Comparison of ENCODE assay signal across 14 mouse cellular contexts in the genomic region with DNA sequence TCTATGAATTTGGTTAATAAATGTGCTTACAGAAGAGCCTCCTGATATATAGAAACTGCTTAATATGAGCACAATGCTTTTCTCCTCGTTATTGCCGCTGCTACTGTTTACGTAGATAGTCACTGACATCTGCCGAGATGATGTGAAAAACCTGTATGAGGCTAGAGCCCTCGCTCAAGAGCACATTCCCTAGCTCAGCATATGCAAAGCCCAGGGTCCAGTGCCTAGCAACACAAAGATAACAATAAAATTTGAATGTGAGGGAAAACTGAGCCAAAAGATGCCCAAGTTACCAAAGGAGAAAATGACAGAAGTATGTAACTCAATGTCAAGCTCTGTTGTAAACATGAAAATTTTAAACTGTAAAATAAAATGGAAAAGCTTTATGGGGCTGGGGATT. TPM values are rescaled to one million over a fixed set of nuclear protein-coding genes. Genes with fewer than 3 reads are reported as not detected.
DNase-seq lines count a peak whose midpoint lies in the region; ATAC-seq and TF ChIP-seq lines count a peak whose summit lies in the region.
"Had no signal": no experiment of that assay in that cellular context is flagged by ENCODE, and none has a peak within 500 bp of the region (broad histone marks: within the 10 kb centered on the region; RNA-seq: fewer than 3 reads in every experiment).

No protein-coding gene starts in this region.

- no peak for TF ChIP-seq POLR2A in cerebellum, adult 2 months (IDR thresholded peaks at IDR 0.05; ENCODE audit: borderline replicate concordance, insufficient read depth, low read length)

- no peaks in the 10 kb centered on the region for H3K9me3 ChIP-seq in heart, postnatal 0 days (replicated peaks; ENCODE audit: control insufficient read depth, low read length)
- H3K9me3 ChIP-seq in midbrain, embryonic 14.5 days (ENCODE audit: control insufficient read depth, low read length) = no peaks in the 10 kb centered on the region
- H3K9me3 ChIP-seq in kidney, embryonic 14.5 days (ENCODE audit: control insufficient read depth, low read length) = no peaks in the 10 kb centered on the region
- H3K9me3 ChIP-seq: limb, embryonic 10.5 days had no signal

- H3K36me3 ChIP-seq in heart, postnatal 0 days (replicated peaks; ENCODE audit: control insufficient read depth, insufficient read depth, low read length) = no peaks in the 10 kb centered on the region
- no peaks in the 10 kb centered on the region for H3K36me3 ChIP-seq in midbrain, embryonic 14.5 days (ENCODE audit: control insufficient read depth, insufficient read depth, low read length)
- H3K36me3 ChIP-seq in kidney, embryonic 14.5 days (ENCODE audit: control insufficient read depth, insufficient read depth, low read length) = no peaks in the 10 kb centered on the region
- H3K36me3 ChIP-seq: limb, embryonic 10.5 days had no signal

- TF ChIP-seq CTCF in cerebellum, adult 2 months (IDR thresholded peaks at IDR 0.05; ENCODE audit: borderline replicate concordance, insufficient read depth, low read depth, low read length) = no peak
- TF ChIP-seq CTCF in heart, postnatal 0 days (IDR thresholded peaks at IDR 0.05; ENCODE audit: low read depth) = no peak

- peaks cover 24% of the 10 kb centered on the region for H3K4me1 ChIP-seq in cerebellum, adult 2 months (ENCODE audit: control insufficient read depth, insufficient read depth, low read length)
- H3K4me1 ChIP-seq in heart, postnatal 0 days (ENCODE audit: control insufficient read depth, insufficient read depth) = peaks cover 37% of the 10 kb centered on the region
- peaks cover 39% of the 10 kb centered on the region for H3K4me1 ChIP-seq in midbrain, embryonic 14.5 days (ENCODE audit: control insufficient read depth, insufficient read depth, low read length)
- peaks cover 20% of the 10 kb centered on the region; the same call in 1 of the 2 replicates for H3K4me1 ChIP-seq in kidney, embryonic 14.5 days (ENCODE audit: control insufficient read depth, insufficient read depth, low read length)

- H3K4me2 ChIP-seq in heart, postnatal 0 days (ENCODE audit: low read depth, low read length) = peak overlapping the region; percentile 37
- peak overlapping the region; percentile 76 for H3K4me2 ChIP-seq in midbrain, embryonic 14.5 days (ENCODE audit: low read length)
- H3K4me2 ChIP-seq in kidney, embryonic 14.5 days (replicated peaks; ENCODE audit: low read depth, low read length) = no peak overlapping the region

- peak overlapping the region; percentile 18 for H3K9ac ChIP-seq in heart, postnatal 0 days (replicated peaks; ENCODE audit: low read depth, low read length)
- peak overlapping the region; percentile 34 for H3K9ac ChIP-seq in midbrain, embryonic 14.5 days (replicated peaks; ENCODE audit: low read length)
- no peak overlapping the region for H3K9ac ChIP-seq in kidney, embryonic 14.5 days (ENCODE audit: low read depth, low read length)
- H3K9ac ChIP-seq: liver, embryonic 14.5 days had no signal

- no peak for DNase-seq in cerebellum, adult 2 months
- DNase-seq in cerebellum, adult 9-10 months = no peak
- DNase-seq in heart, postnatal 0 days (ENCODE audit: low spot score) = no peak
- no peak for DNase-seq in heart, adult 18-20 months
- peak; percentile 64 for DNase-seq in A20 (ENCODE audit: low read depth, low spot score)
- no peak for DNase-seq in midbrain, embryonic 14.5 days
- DNase-seq in layer of hippocampus, postnatal 10 days (ENCODE audit: low spot score in 2 of 2) = no peak
- DNase-seq: adrenal gland, adult 2 months; heart, postnatal 4 days; kidney, adult 9 months; lung, postnatal 36 days had no signal

- H3K4me3 ChIP-seq in cerebellum, adult 2 months (replicated peaks; ENCODE audit: insufficient read depth, low read depth, low read length) = peak overlapping the region; percentile 27
- H3K4me3 ChIP-seq in heart, postnatal 0 days (ENCODE audit: low read depth, low read length) = no peak overlapping the region
- H3K4me3 ChIP-seq in midbrain, embryonic 14.5 days (replicated peaks; ENCODE audit: low read depth, low read length) = peak overlapping the region; percentile 10; the same call in 1 of the 2 replicates
- no peak overlapping the region for H3K4me3 ChIP-seq in kidney, embryonic 14.5 days (ENCODE audit: low read length)
- H3K4me3 ChIP-seq: limb, embryonic 10.5 days had no signal

- TF ChIP-seq EP300 in heart, postnatal 0 days (IDR thresholded peaks at IDR 0.05; ENCODE audit: low read depth) = no peak

- WGBS in cerebellum, adult 2 months = 7% methylated on average over 5 of the region's 5 CpGs
- WGBS in heart, postnatal 0 days = 35% methylated on average over 5 of the region's 5 CpGs
- 39% methylated on average over 5 of the region's 5 CpGs for WGBS in midbrain, embryonic 14.5 days
- WGBS in kidney, embryonic 14.5 days = 72% methylated on average over 5 of the region's 5 CpGs

- ATAC-seq in heart, postnatal 0 days (ENCODE audit: insufficient read depth, low read depth) = no peak
- ATAC-seq in midbrain, embryonic 14.5 days (ENCODE audit: low FRiP score, low TSS enrichment) = no peak
- ATAC-seq in kidney, embryonic 14.5 days (ENCODE audit: low FRiP score, low TSS enrichment) = no peak

- H3K27ac ChIP-seq in cerebellum, adult 2 months (ENCODE audit: insufficient read depth, low read length) = no peak overlapping the region
- H3K27ac ChIP-seq in heart, postnatal 0 days (ENCODE audit: low read depth) = no peak overlapping the region
- H3K27ac ChIP-seq in midbrain, embryonic 14.5 days (replicated peaks; ENCODE audit: low read depth, low read length) = no peak overlapping the region
- no peak overlapping the region for H3K27ac ChIP-seq in kidney, embryonic 14.5 days (ENCODE audit: low read depth, low read length)
- H3K27ac ChIP-seq: limb, embryonic 10.5 days; liver, embryonic 14.5 days had no signal

- no peaks in the 10 kb centered on the region for H3K27me3 ChIP-seq in cerebellum, adult 2 months (ENCODE audit: control insufficient read depth, insufficient read depth, low read length)
- no peaks in the 10 kb centered on the region for H3K27me3 ChIP-seq in heart, postnatal 0 days (ENCODE audit: control insufficient read depth, insufficient read depth, low read length)
- no peaks in the 10 kb centered on the region for H3K27me3 ChIP-seq in midbrain, embryonic 14.5 days (ENCODE audit: control insufficient read depth, insufficient read depth, low read length)
- H3K27me3 ChIP-seq in kidney, embryonic 14.5 days (ENCODE audit: control insufficient read depth, insufficient read depth, low read length) = no peaks in the 10 kb centered on the region

RNA-seq across cellular contexts. Expression of gene Kif1b, which starts 4.0 kb away (rescaled TPM):
- polyA plus RNA-seq in cerebellum, adult 2 months (2012; rRNA removed) = 254 and 264 TPM in 2 replicates
- total RNA-seq in heart, postnatal 0 days (2014; rRNA removed; ENCODE audit: low replicate concordance) = 62.9 and 63.3 TPM in 2 replicates
- 44.2 and 45.0 TPM in 2 replicates for polyA plus RNA-seq in heart, postnatal 0 days (2015; fragmentation: Nextera tagmentation; extraction: Ambion mirVana)
- total RNA-seq in heart, adult 18-20 months (2021) = 100 to 1,000 TPM; 154 to 180 TPM
- 152 and 202 TPM in 2 replicates for polyA plus RNA-seq in midbrain, embryonic 14.5 days (2014; fragmentation: Nextera tagmentation; extraction: Ambion mirVana)
- polyA plus RNA-seq in kidney, embryonic 14.5 days (2014; fragmentation: Nextera tagmentation; extraction: Ambion mirVana) = 25.6 and 35.7 TPM in 2 replicates
- total RNA-seq in layer of hippocampus, postnatal 10 days (2021) = 100 to 1,000 TPM; 402 to 413 TPM

Comparison
In these comparisons a context has a peak if more than half of its experiments do, and no peak if none do; other contexts are left out.
1. H3K4me3 ChIP-seq: peak in cerebellum, adult 2 months (single experiment) and midbrain, embryonic 14.5 days (single experiment); none in heart, postnatal 0 days (single experiment) and kidney, embryonic 14.5 days (single experiment).